Mouse (Mus musculus) kidney, embryonic 15.5 days (tissue): ENCODE measurements at regions not wholly inside any gene's neighbourhood (a gene's known extent, or its start where the extent isn't known, plus 50 kb on each side); places are given as distances from the start of the nearest gene placed in this dataset.
A peak's percentile ranks its signal among the peaks of the same experiment; 100 is the strongest.

ENCODE experiments used
- ATAC-seq: fragments of 200-750 bp; cut with Nextera tagmentation; replicated peaks from 2 replicates; pipeline ENCODE4 v1.8.0; 2017; ENCODE audit warnings: moderate TSS enrichment; ENCODE audit not compliant: low FRiP score
- H3K27ac ChIP-seq: fragments of 300-500 bp; sonication (generic); 2 replicates; pipeline ENCODE4 v1.5.1; 2015; ENCODE audit warnings: mild to moderate bottlenecking, inconsistent platforms
- H3K27me3 ChIP-seq: fragments of 300-500 bp; sonication (generic); 2 replicates; pipeline ENCODE4 v1.6.1; 2015; ENCODE audit warnings: inconsistent platforms
- H3K36me3 ChIP-seq: fragments of 300-500 bp; sonication (generic); 2 replicates; pipeline ENCODE4 v1.6.1; 2015; ENCODE audit warnings: inconsistent platforms
- H3K4me1 ChIP-seq: fragments of 300-500 bp; sonication (generic); 2 replicates; pipeline ENCODE4 v1.6.1; 2015; ENCODE audit warnings: inconsistent platforms
- H3K4me2 ChIP-seq: fragments of 300-500 bp; sonication (generic); 2 replicates; pipeline ENCODE4 v1.6.1; 2015; ENCODE audit warnings: moderate library complexity, mild to moderate bottlenecking, inconsistent platforms
- H3K4me3 ChIP-seq: fragments of 300-500 bp; sonication (generic); replicated peaks from 2 replicates; pipeline ENCODE4 v1.5.1; 2015; ENCODE audit warnings: mild to moderate bottlenecking, inconsistent platforms
- H3K9ac ChIP-seq: fragments of 300-500 bp; sonication (generic); 2 replicates; pipeline ENCODE4 v1.6.1; 2015; ENCODE audit warnings: mild to moderate bottlenecking, inconsistent platforms
- H3K9me3 ChIP-seq: fragments of 300-500 bp; sonication (generic); replicated peaks from 2 replicates; pipeline ENCODE4 v1.6.1; 2016; ENCODE audit warnings: inconsistent platforms
- WGBS: fragments of 180-500 bp; shearing (Covaris S2); methylation state at CpG from one replicate; pipeline ENCODE4 v1.1.7; 2015; ENCODE audit warnings: mixed read lengths; 5-methylcytosine and 5-hydroxymethylcytosine counted together

DNA sequence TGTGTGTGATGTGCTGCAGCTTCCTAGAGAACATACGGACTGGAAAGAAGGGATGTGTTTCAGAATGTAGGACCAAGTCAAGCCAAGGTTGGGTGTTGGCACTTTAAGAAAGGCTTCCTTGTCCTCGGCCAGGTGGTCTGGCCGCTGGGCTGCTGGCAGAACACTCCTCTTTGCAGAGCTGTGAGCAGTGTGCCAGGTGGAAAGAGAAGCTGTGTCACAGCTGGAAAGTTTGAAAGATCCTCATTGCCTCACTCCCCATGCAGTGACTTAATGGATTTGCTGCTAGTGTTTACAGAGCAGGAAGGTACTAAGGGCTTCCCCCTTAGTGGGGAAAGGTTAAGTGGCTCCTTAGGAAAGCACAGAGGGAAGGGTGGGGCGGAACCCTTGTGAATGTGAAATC is 269.2 kb upstream of the Ptger4 start:
- Histone ChIP-seq H3K4me1 (no peaks in the 10 kb centered on the region), H3K9ac (no peak overlapping the region), H3K36me3 (no peaks in the 10 kb centered on the region), H3K4me3 (no peak overlapping the region), H3K4me2 (no peak overlapping the region), H3K9me3 (no peaks in the 10 kb centered on the region), H3K27me3 (no peaks in the 10 kb centered on the region), H3K27ac (no peak overlapping the region)
- ATAC-seq = 0 out of 2 replicates have a peak, but pooled peaks have one; percentile 18
- WGBS = 67% methylated on average over 4 of the region's 4 CpGs

DNA sequence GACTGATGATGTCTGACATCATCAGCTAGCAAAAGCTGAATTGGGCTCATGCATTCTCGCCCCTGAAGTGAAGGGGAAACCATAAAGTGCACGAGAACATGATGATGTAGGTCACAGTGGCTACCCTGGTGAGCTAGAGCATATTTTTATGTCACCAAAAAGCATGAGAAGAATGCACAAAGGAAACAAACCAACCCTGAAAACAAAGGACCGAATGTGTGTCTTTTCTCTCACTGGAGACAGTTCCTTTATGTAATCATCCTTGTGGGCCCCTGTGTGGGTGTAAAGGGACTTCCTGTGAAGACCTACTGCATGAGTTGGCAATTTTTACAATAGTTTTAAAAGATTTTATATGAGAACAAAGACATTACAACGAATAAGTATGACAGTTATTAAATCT is 270.2 kb upstream of the Ptger4 start:
- Histone ChIP-seq H3K36me3 (no peaks in the 10 kb centered on the region), H3K4me2 (no peak overlapping the region), H3K9ac (no peak overlapping the region), H3K4me3 (no peak overlapping the region), H3K9me3 (no peaks in the 10 kb centered on the region), H3K4me1 (no peaks in the 10 kb centered on the region), H3K27ac (no peak overlapping the region), H3K27me3 (no peaks in the 10 kb centered on the region)
- ATAC-seq = no peak
- WGBS = 45% methylated on average over 4 of the region's 4 CpGs

DNA sequence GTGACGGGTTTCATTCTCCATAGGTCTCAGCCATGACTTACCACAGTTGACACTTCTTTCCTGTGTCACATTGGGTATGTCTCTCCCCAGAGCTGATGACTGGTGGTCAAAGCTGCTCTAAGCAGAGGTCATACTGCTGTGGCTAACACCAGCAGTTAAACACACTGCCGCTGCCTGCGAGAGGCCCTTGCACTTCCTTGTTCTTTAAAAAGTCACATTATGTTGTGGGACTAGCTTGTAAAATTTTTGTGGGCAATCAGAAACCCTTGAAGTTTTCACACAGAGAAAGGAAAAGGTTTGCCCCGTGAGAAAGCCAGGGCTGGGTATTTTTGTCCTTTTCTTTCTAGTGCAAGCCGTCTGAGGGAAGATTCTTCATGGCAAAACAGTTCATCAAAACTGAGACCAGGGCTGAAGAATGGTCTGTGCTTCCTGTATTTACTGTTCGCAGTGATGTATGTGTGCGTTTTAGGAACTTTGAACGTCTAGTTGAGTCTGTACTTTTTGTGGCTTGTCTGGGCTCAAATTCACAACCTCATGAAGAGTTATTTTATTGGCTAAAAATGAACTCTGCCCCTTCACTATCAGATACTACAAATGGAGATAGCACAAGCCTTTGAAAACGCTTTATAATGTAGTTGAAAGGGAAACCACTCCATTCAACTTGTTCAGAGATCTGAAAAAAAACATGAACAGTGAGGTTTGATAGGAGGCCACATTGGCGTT is 273.4 kb upstream of the Ptger4 start:
- no peak overlapping the region for H3K9ac ChIP-seq
- whole genome bisulfite sequencing = 57% methylated on average over 10 of the region's 10 CpGs
- ATAC-seq = no peak
- no peaks in the 10 kb centered on the region for H3K27me3 ChIP-seq
- no peak overlapping the region for H3K27ac ChIP-seq
- H3K4me3 ChIP-seq = no peak overlapping the region
- no peaks in the 10 kb centered on the region for H3K9me3 ChIP-seq
- no peaks in the 10 kb centered on the region for H3K36me3 ChIP-seq
- no peaks in the 10 kb centered on the region for H3K4me1 ChIP-seq
- no peak overlapping the region for H3K4me2 ChIP-seq

DNA sequence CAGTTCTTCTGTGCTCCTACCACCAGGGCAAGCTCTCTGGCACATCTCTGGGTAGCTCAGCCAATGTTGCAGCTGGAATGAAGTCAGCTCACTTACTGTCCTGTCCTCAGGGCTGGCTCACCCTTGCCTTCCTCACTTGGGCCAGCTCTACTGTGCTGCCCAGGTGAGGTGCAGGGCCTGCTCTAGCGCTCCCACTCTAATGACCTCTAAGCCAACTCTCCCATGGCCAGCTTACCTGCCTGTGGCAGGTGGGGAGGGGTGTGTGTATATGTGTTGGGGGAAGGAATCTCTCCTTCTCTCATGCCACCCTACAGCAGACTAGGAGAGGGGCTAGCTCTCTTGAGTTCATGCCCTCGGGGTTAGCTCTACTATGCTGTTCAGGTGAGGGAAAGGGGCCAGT is 275.6 kb upstream of the Ptger4 start:
- Histone ChIP-seq H3K4me3 (no peak overlapping the region), H3K27me3 (no peaks in the 10 kb centered on the region), H3K27ac (no peak overlapping the region), H3K36me3 (no peaks in the 10 kb centered on the region), H3K4me2 (no peak overlapping the region), H3K9me3 (no peaks in the 10 kb centered on the region), H3K4me1 (no peaks in the 10 kb centered on the region), H3K9ac (no peak overlapping the region)
- 95% methylated on average over 2 of the region's 2 CpGs for WGBS
- ATAC-seq = no peak

DNA sequence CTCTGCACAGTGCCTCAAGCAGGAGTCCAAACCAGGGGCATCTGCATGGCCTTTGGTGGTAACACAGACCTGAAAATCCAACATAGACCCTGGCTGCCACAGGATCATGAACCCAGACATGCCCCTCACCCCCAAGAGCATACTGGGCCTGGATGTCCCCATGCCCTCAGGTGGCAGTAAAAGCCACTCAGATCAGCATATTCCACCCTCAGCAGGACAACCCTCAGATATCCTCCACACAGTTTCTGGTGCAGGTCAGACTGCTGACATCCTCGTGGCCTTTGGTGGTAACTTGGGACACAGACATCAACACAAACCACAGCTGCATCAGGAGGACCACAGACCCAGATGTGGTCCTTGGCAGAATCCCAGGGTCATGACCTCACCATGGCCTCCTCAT is 276.0 kb upstream of the Ptger4 start:
- no peaks in the 10 kb centered on the region for H3K9me3 ChIP-seq
- H3K4me1 ChIP-seq = no peaks in the 10 kb centered on the region
- H3K4me3 ChIP-seq = no peak overlapping the region
- no peak overlapping the region for H3K9ac ChIP-seq
- no peak overlapping the region for H3K4me2 ChIP-seq
- no peak overlapping the region for H3K27ac ChIP-seq
- no peaks in the 10 kb centered on the region for H3K27me3 ChIP-seq
- no peak for ATAC-seq
- 81% methylated on average over 1 of the region's 1 CpGs for WGBS
- H3K36me3 ChIP-seq = no peaks in the 10 kb centered on the region

DNA sequence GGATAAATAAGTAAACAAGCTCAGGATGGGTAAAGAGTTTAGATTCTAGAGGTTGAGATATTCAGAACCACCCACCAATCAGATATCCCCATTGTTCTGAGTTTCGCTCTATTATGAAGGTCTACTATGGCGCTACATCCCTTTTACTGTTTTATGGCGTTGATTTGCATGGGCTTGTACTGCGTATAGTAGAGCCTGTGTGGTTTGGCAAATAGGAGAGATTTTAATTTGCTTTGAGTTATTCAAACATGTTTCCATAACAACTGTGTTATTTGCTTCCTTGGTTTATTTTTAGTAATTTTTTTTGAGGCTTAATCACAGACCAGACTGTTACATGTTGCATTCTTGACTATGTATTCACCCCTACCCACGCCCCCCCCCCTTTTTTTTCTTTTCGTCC is 284.6 kb upstream of the Ptger4 start:
- Histone ChIP-seq H3K4me2 (no peak overlapping the region), H3K9me3 (no peaks in the 10 kb centered on the region), H3K9ac (no peak overlapping the region), H3K4me1 (no peaks in the 10 kb centered on the region), H3K36me3 (no peaks in the 10 kb centered on the region), H3K27ac (no peak overlapping the region), H3K27me3 (no peaks in the 10 kb centered on the region), H3K4me3 (no peak overlapping the region)
- no peak for ATAC-seq
- 89% methylated on average over 6 of the region's 6 CpGs for WGBS

DNA sequence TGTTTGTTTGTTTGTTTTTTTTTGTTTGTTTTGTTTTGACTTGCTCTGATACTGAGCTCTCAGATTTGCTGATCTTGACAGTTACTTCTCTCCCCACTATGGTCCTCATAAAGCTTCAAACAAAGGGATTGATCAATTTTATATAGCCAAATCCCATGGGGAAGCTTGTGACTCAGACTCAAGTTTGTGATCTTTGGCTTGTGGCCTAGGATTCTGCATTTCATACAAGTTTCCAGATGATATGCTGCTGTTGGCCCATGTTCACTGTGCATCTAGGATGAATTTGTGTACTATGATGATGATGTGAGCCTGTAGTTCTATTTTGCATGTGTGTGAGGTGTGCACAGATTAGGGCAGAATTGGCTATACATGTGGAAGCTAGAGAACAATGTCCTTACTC is 289.7 kb upstream of the Ptger4 start:
- ATAC-seq = no peak

DNA sequence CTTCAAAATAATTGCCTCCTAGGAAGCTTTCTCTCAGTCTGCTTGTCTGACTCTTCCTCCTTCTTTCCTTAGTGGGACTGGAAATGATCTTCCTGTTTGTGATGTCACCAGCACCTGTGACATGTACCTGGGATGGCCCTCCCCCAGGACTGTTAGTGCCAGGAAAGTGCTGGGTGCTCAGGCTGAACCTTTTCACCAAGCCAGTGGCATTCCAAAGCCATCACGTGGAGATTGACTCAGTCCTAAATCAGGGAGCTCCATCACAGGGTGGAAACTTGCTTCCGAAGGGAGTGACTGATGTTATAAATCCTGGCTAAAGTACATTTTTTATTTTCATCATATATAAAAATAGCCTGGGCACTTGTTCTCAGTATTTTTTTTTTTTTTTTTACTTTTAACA is 293.4 kb upstream of the Ptger4 start:
- ATAC-seq = 0 out of 2 replicates have a peak, but pooled peaks have one; percentile 46
- Histone ChIP-seq H3K27me3 (no peaks in the 10 kb centered on the region), H3K4me2 (no peak overlapping the region), H3K9me3 (no peaks in the 10 kb centered on the region), H3K27ac (no peak overlapping the region), H3K36me3 (no peaks in the 10 kb centered on the region), H3K4me3 (no peak overlapping the region), H3K4me1 (no peaks in the 10 kb centered on the region), H3K9ac (no peak overlapping the region)
- WGBS = 34% methylated on average over 2 of the region's 2 CpGs

More for the DNA sequence above, 289.7 kb upstream of the Ptger4 start:
- Histone ChIP-seq H3K9me3 (no peaks in the 10 kb centered on the region), H3K36me3 (no peaks in the 10 kb centered on the region), H3K9ac (no peak overlapping the region), H3K27ac (no peak overlapping the region), H3K27me3 (no peaks in the 10 kb centered on the region), H3K4me3 (no peak overlapping the region), H3K4me2 (no peak overlapping the region), H3K4me1 (no peaks in the 10 kb centered on the region)

DNA sequence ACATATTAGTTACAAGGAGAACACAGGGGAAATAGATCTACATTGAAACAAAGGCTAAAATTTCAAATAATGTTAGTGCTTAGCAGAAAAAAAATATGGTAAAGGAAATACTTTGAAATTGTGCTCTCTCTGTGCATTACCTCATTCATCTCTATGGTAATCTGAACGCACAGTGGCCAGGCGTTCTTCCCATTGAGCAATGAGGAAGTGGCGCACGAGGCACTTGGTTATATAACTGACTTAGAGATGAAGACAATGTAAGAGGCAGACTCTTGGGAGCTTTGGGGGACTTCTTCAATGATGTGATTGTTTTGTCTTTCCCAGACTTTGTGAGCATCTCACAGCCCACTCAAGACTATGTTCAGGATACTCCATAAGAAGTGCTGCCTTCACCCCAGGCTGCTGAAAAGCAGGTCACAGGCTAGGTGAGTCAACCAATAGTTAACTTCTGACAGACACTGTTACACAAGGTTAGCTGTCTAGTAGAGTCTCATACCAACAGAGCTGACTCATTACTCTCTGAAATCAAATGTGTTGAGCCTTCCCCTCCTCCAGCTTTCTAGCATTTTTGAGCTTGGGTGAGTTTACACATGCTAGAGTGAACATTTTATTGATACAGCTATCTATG is 295.4 kb upstream of the Ptger4 start:
- ATAC-seq = no peak
- no peak overlapping the region for H3K4me3 ChIP-seq
- no peak overlapping the region for H3K27ac ChIP-seq
- no peaks in the 10 kb centered on the region for H3K9me3 ChIP-seq
- no peak overlapping the region for H3K9ac ChIP-seq
- 90% methylated on average over 4 of the region's 4 CpGs for WGBS
- H3K27me3 ChIP-seq = no peaks in the 10 kb centered on the region
- H3K4me2 ChIP-seq = no peak overlapping the region
- no peaks in the 10 kb centered on the region for H3K36me3 ChIP-seq
- no peaks in the 10 kb centered on the region for H3K4me1 ChIP-seq

DNA sequence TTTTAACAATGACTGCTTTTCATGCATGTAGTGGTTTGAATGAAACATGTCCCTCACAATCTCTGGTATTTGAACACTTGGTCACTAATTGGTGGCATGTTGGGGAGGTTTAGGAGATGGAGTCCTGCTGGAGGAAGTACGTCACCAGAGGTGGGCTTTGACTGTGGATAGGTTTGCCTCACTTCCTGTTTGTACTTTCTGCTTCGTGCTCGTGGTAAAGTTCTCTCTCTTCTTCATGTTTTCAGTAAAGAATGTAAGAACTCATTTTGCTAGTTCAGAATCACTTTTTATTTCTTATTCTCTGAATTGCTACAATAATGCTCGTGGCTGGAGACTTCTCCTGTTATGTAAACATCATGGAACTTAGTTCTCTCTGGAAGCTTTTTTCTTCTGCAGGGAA is 310.5 kb upstream of the Ptger4 start:
- no peaks in the 10 kb centered on the region for H3K36me3 ChIP-seq
- no peak overlapping the region for H3K4me2 ChIP-seq
- no peak overlapping the region for H3K4me3 ChIP-seq
- 0 out of 2 replicates have a peak, but pooled peaks cover 3% of the 10 kb centered on the region for H3K4me1 ChIP-seq
- H3K27me3 ChIP-seq = no peaks in the 10 kb centered on the region
- ATAC-seq = no peak
- H3K9ac ChIP-seq = no peak overlapping the region
- H3K27ac ChIP-seq = no peak overlapping the region
- 75% methylated on average over 4 of the region's 4 CpGs for WGBS
- no peaks in the 10 kb centered on the region for H3K9me3 ChIP-seq

DNA sequence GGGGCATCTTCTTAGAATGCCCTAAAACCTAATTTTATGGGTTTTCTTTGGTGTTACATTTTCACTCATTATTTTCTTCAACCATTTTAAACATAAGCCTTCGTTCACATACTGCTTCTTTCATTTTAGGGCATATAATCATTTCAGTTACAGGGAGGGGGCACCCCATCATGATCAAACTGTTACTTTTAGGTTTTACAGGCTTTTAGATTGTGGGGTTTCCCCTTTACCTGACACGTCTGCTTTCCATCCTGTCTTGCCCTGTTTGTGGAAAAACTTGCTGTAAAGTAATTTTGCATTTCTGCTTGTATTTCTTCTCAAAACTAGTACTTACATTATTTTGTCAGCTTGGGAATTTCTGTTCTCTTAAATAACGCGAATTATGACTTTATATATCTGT is 310.9 kb upstream of the Ptger4 start:
- Histone ChIP-seq H3K36me3 (no peaks in the 10 kb centered on the region), H3K27ac (no peak overlapping the region), H3K4me3 (no peak overlapping the region), H3K9ac (no peak overlapping the region), H3K9me3 (no peaks in the 10 kb centered on the region), H3K4me1 (0 out of 2 replicates have a peak, but pooled peaks cover 3% of the 10 kb centered on the region), H3K4me2 (no peak overlapping the region), H3K27me3 (no peaks in the 10 kb centered on the region)
- ATAC-seq = no peak
- 77% methylated on average over 4 of the region's 4 CpGs for WGBS

DNA sequence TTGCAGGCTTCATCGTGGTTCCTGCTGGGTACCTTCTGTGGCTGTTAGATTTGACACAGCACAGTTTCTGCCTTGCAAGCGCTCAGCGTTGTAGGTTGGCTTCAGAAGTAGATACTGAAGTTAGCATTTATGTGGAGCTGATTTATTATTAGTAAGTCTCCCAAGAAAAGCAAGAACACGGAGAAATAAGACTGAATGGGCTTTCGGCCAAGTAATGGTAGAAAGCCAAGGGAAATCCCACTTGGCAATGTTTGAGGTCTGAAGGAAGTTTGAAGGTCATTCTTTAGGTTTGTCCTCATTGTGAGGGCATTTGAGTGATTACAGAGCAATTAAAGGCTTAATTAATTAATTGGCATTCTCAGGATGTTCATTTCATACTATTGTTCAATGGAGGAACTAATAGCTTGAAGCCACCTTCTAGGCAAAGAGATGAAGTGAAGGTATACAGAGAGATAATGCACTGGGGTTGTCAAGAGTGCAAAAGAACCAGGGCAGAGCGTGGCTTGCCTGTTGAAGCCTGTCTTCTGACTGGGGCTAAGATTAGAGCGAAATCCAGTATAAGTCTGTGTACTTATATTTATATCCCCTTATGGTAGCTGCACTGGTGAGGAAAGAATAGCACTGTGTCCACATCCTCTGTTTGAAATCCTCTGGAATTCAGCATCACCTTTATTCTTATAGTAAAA is 311.5 kb upstream of the Ptger4 start:
- Histone ChIP-seq H3K4me1 (0 out of 2 replicates have a peak, but pooled peaks cover 3% of the 10 kb centered on the region), H3K4me3 (no peak overlapping the region), H3K9me3 (no peaks in the 10 kb centered on the region), H3K9ac (no peak overlapping the region), H3K27me3 (no peaks in the 10 kb centered on the region), H3K27ac (no peak overlapping the region), H3K36me3 (no peaks in the 10 kb centered on the region), H3K4me2 (no peak overlapping the region)
- no peak for ATAC-seq
- WGBS = 62% methylated on average over 7 of the region's 7 CpGs
